Mouse (Mus musculus) right cerebral cortex, postnatal 25 days (tissue): ENCODE measurements around the gene Ccdc43.
"Not testable (repeated sequence)": the region's sequence is repeated elsewhere in the genome, so short reads cannot be mapped to it uniquely, and the experiment has no call there.

Experiments
- DNase-seq: peaks from one replicate; pipeline ENCODE4 v3.0.0; 2022

The Ccdc43 gene

DNA sequence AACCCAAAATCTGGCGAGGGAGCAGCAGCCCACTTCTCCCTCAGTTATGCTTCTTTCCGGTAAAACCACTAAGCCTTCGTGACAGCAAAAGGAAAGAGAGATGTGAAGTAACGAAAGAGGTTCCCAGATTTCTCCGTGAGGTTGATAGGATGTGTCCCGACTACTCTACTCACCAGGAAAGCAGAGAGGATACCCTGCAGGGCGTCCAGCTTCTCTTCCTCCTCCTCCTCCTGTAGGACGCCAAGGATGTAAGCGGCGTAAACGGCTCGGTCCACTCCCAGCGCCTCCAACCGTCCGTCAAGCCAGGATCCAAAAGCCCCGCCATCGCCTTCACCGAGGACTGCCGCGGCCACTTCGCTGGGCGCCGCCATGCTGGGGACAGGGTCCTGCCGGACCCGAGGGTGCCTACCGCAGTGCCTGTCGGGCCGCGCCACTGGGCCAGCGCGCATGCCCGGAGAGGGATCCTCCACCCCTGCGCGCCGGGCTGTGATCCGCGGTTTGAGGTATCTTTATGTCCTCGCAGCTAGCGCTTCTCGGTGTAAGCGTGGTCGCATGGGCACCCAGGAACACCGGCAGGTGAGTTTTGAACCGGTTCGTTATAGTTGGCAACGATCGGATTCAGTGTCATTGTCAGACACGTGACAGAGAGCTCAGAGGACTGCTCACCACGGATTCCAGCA is at the start of gene Ccdc43:
TSS of gene Ccdc43 (minus strand) at position 445 of the 680 bp plus-strand sequence.
- DNase-seq, result peak; percentile 90

GRCm38 (mm10) chr11:102744746-102745145 is 47.2 kb upstream of the Ccdc43 start:
- DNase-seq, result no peak

- DNase-seq, result no peak
Observed at GRCm38 (mm10) chr11:102742843-102743242, 45.3 kb upstream of the Ccdc43 start.

- DNase-seq, result no peak
Observed at GRCm38 (mm10) chr11:102742066-102742465, 44.5 kb upstream of the Ccdc43 start.

DNA sequence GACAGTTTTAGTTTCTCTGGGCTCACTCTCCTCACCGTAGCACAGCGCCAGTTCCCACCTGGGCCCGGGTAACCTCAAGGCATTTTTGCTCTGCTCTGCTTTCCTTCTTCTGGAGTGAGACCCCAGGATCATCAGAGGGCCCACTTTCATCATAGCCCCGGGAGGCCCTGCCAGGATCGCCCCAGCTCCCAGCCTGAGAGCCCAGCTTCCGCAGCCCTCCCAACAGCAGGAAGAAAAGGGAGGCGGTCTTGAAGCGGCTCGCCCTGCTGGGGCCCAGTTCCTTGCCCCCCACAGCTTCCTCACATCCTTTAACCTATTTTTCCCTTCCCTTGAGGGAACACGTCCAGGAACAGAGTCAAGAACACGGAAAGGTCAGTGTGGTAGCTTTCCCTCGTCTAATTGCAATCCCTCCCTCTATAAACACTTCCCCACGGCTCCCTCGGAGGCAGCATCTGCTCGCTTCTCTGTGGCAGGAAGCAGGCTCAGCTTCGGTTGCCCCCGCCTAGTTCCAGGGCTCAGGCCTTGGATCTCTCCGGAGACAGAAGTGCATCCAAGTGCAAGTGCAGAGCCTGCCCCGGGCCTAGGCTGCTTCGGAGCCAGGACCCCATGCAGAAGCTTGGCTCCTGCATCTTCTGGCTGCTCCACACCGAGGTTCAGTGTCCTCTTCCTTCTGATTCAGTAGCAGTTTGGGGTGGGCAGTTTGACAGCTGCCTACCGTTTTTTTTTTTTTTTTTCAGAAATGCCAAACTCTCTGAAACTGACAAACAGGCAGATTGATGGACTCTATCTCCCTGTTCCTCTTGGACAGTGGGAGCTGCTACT is 43.8 kb upstream of the Ccdc43 start:
- no peak for DNase-seq

GRCm38 (mm10) chr11:102740634-102741033 is 43.1 kb upstream of the Ccdc43 start:
- no peak for DNase-seq

DNA sequence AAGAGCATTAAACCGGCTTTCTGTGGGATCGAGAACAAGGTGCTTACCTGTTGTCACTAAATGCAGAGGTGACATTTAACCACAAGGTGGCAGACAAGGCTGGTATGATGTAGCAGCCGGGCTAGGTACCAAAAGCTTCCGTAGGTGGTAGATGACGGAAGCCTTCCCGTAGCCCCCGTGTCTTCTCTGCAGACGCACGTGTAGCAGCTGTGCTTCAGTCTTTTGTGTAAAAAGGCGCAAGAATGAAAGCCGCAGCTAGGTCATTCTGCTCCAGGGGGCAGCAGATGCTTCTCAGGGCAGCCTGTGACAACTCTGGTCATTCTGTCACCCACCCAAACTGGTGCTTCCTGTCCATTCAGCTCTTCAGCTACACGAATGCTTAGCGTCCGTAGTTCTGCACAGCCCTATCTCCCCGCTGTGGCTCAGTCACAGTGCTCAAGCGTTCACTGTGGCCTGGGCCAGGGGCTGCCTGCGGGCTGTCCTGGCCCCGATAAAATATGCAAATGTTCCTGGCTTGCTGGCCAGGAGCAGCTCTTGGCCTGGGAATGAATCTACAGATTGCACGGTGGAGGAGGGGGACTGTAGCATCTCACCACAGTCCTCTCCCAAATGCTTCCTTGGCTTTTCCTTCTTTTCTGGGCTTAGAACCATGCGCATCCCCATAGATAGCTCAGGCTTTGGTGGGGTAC is 41.8 kb upstream of the Ccdc43 start:
- DNase-seq, result peak; percentile 63

- DNase-seq, result no peak
Observed at GRCm38 (mm10) chr11:102738046-102738445, 40.5 kb upstream of the Ccdc43 start.

DNA sequence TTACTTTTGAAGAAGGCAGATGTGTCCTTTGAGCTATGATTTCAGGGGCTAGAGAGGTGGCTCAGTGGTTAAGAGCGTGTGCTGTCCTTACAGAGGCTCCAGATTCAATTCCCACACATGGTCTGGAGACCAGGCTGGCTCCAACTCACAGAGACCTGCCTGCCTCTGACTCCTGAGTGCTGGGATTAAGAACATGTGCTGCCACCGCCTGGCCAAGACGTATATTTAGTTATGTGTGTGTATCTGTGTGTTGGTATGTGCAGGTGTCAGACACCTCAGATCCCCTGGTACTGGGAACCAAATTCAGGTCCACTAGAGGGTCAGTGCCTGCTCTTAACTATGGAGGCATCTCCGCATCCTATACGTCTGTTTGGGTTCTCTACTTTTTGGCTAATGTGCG is 37.4 kb upstream of the Ccdc43 start:
- DNase-seq, result no peak

DNA sequence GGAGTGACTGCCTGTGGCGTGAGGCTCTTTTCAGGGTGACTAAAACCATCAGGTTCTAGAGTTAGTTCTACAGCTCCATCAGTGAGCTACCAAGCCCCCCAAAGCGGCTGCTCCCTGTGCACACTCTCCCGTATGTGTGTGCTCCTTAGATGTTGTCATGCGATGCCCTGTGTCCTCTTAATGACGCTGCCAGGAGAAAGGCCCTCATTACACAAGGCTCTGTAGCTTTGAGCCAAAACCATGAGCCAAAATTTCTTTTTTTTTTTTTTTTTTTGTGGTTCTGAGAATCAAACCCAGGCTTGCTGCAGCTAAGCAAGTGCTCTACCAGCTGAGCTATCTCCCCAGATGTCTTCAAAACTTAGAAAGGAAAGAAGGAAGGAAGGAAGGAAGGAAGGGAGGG is 35.6 kb upstream of the Ccdc43 start:
- DNase-seq, result no peak

- no peak for DNase-seq
Observed at GRCm38 (mm10) chr11:102731366-102731765, 33.8 kb upstream of the Ccdc43 start.

DNA sequence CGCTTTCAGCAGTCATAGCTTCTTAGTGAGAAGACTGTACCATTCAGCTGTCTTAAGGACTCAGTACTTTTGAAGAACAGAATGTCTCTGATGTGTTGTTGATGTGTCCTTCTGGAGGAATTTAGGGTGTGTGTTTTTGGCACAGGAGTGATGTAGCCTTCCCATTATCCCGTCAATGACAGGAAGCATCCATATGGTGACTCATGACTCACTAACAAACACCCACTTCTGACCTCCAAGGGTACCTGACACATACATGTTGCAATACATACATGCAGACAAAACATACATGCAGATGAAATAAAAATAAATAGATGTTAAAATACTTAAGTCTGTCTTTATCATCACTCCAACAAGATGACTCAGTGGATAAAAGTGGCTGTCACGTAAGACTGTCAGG is 32.3 kb upstream of the Ccdc43 start:
- DNase-seq, result no peak

DNA sequence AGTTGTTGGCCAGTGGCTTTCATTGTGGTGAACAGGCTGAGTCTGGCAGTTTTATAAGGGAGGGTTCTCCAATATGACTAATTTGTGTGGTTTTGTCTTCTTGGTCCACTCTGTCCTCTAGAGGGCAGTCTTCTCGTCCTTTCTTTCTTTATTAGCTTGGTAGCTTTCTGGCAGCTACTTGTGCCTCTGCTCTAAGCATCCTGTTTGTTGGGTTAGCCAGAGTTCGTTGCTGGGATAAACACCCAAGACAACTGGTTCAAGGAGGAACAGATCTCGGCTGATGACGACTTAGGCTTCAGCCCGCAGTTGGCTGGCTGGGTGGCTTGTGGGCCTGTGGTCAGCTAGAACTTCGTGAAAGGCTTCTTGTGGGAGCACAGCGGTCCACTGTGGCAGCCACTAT is 31.0 kb upstream of the Ccdc43 start:
- no peak for DNase-seq

DNA sequence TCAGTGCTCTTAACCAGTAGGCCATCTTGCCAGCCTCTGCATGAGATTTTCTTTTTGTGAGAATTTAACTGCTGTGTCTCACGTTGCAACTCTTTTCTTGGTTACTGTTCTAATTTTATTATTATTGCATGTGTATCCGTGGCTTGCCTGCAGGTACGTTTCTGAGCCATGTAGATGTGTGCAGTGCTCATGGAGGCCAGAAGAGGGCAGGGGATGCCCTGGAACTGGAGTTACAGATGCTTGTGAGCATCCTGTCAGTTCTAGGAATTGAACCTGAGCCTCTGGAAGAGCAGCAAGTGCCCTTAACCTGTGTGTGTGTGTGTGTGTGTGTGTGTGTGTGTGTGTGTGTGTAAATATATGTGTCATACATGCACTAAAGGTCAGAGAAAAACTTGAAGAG is 28.0 kb upstream of the Ccdc43 start:
- DNase-seq, result no peak

- DNase-seq, result no peak
Observed at GRCm38 (mm10) chr11:102716135-102716534, 18.6 kb upstream of the Ccdc43 start.

GRCm38 (mm10) chr11:102714578-102714977 is 17.0 kb upstream of the Ccdc43 start:
- DNase-seq, result not testable (repeated sequence)

GRCm38 (mm10) chr11:102712411-102712810 is 14.8 kb upstream of the Ccdc43 start:
- DNase-seq, result no peak

- not testable (repeated sequence) for DNase-seq
Observed at GRCm38 (mm10) chr11:102702206-102702605, 4.6 kb upstream of the Ccdc43 start.

DNA sequence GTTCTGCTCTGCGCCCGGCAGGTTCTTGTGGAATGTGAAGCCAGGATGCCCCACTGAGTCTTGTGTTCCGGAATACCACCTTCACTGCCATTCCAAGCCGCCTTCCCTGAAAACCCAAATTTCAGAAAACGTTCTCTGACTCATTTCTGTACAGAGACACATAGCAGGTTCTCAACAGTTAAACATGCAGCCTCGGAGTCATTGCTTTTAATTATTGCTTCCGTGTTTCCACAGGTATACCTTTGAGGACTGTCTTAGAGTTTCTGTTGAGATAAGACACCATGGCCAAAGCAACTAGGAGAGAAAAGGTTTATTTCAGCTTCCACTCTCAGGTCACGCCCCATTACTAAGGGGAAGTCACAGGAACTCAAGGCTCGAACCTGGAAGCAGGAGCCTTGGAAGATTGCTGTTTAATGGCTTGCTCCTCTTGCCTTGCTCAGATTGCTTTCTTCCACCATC is 465 bp upstream of the Ccdc43 start:
- DNase-seq, result no peak

GRCm38 (mm10) chr11:102695289-102695688 is 2.3 kb downstream of the Ccdc43 start:
- no peak for DNase-seq

DNA sequence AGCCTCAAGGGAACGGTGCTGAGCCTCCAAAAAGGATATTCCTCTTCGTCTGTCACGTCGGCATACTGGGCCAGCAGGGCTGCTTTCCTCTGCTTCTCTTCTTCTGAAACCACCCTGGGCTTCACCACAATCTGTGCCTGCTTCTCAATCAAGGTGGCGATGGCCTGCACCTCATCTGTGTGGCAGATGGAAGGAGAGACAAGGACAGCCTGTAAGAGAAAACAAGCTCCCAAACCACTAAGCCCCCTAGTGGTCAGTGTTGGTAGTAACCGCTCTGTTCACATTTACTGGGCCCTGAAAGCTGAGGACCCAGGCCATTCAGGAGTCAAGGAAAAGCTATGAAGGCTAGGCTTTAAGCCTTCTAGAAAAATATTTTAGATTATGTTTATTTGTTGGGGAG is 7.4 kb downstream of the Ccdc43 start:
- DNase-seq, result peak; percentile 45

GRCm38 (mm10) chr11:102665637-102666435 is 31.7 kb downstream of the Ccdc43 start:
- no peak for DNase-seq

GRCm38 (mm10) chr11:102665151-102665550 is 32.4 kb downstream of the Ccdc43 start:
- no peak for DNase-seq
